Mouse (Mus musculus) heart, postnatal 0 days (tissue): ENCODE measurements around the gene Mn1.

Experiments used
- CTCF ChIP-seq: IDR thresholded peaks from 2 replicates; pipeline ENCODE4 v1.5.1; 2016; ENCODE audit warnings: antibody characterized with exemption, control low read depth, low read depth
- EP300 ChIP-seq: IDR thresholded peaks from 2 replicates; pipeline ENCODE4 v1.6.1; 2016; ENCODE audit warnings: antibody characterized with exemption, low read depth

DNA sequence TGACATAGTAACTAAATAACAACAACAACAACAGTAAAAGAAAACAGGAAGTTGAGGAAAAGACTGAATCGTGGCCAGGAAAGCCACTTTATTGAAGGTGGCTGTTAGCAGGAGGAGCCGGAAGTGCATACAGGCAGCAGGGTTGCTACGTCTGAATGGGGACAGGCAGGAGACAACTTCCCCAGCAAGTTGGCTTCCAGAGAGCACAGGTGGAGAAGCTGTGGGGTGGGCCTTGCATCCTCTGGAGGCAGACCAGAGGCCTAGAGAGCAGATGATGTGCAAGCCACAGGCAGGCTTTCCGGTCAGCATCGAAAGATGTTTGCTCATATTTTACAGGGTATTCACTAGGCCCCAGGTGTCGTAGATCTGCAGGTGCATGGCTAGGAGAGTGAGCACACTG lies 88.7 kb downstream of the Mn1 start:
- no peak for TF ChIP-seq CTCF
- no peak for TF ChIP-seq EP300
